Mouse (Mus musculus): Measurements from ENCODE around the gene Ndrg4. TPM values are rescaled to one million over a fixed set of nuclear protein-coding genes. Genes with fewer than 3 reads are reported as not detected.

Gene Ndrg4
- polyA plus RNA-seq, 1 experiment from 2014 or later: 256 TPM

GRCm38 (mm10) chr8:95688073-95688672 is 11.4 kb downstream of the Ndrg4 start:
- H3K27me3 ChIP-seq (replicated peaks): no peaks in the 10 kb centered on the region
- no peaks in the 10 kb centered on the region for H3K9me3 ChIP-seq
- 58% methylated on average over 10 of the region's 10 CpGs for WGBS
- peaks cover 57% of the 10 kb centered on the region for H3K4me1 ChIP-seq
- H3K4me3 ChIP-seq: no peak overlapping the region
- H3K27ac ChIP-seq (replicated peaks): peak overlapping the region; percentile 95
- no peak overlapping the region for H3K4me2 ChIP-seq
- H3K36me3 ChIP-seq: no peaks in the 10 kb centered on the region
- ATAC-seq (ENCODE audit: extremely low read depth, insufficient number of reproducible peaks, low FRiP score, low TSS enrichment): no peak
- no peak overlapping the region; the same call in 1 of the 2 replicates for H3K9ac ChIP-seq

DNA sequence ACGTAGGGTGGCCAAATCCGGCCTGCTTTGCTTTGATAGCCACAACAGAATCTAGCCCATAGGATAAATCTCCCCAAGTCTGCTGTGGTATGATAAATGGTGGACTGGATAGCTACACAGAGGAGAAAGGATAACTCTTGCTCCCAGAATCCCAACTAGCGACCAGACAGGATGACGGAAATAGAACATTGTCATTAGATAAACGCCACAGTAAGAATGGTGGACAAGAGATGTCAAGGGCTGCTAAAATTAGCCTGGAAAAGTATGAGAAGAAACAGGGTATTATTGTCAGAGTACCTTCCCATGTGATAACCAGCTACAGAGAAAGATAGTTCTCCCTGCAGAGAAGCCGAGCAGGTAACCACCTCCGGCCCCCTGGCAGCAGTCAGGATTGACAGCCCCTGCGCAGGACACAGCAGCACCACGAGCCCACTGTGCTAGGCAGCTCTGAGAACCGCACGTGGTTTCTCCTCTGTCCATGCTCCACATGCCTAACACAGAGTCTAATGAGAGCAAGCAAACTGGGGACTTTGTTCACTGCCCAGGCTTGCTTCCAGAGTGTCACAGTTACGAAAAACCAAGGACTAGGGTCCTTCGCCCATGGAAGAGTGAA is 14.3 kb downstream of the Ndrg4 start:
- peak overlapping the region; percentile 25; the same call in 1 of the 2 replicates for H3K4me2 ChIP-seq

GRCm38 (mm10) chr8:95694631-95695030 is 17.9 kb downstream of the Ndrg4 start:
- Histone ChIP-seq H3K4me3 (no peak overlapping the region), H3K9me3 (no peaks in the 10 kb centered on the region), H3K4me1 (peaks cover 39% of the 10 kb centered on the region), H3K4me2 (no peak overlapping the region), H3K27ac (replicated peaks) (no peak overlapping the region), H3K9ac (peak overlapping the region; percentile 55), H3K36me3 (no peaks in the 10 kb centered on the region), H3K27me3 (replicated peaks) (peaks cover 47% of the 10 kb centered on the region)
- ATAC-seq (ENCODE audit: extremely low read depth, insufficient number of reproducible peaks, low FRiP score, low TSS enrichment): no peak
- 25% methylated on average over 6 of the region's 6 CpGs for WGBS

More for the DNA sequence above, 14.3 kb downstream of the Ndrg4 start:
- H3K9ac ChIP-seq: peak overlapping the region; percentile 56
- peak overlapping the region; percentile 95 for H3K27ac ChIP-seq (replicated peaks)
- no peaks in the 10 kb centered on the region for H3K36me3 ChIP-seq
- H3K9me3 ChIP-seq: no peaks in the 10 kb centered on the region
- peaks cover 23% of the 10 kb centered on the region for H3K27me3 ChIP-seq (replicated peaks)
- peaks cover 54% of the 10 kb centered on the region for H3K4me1 ChIP-seq
- ATAC-seq (ENCODE audit: extremely low read depth, insufficient number of reproducible peaks, low FRiP score, low TSS enrichment): no peak
- no peak overlapping the region for H3K4me3 ChIP-seq
- 40% methylated on average over 13 of the region's 13 CpGs for WGBS

- H3K27me3 ChIP-seq (replicated peaks): peaks cover 62% of the 10 kb centered on the region
- H3K9me3 ChIP-seq: no peaks in the 10 kb centered on the region
- H3K4me2 ChIP-seq: peak overlapping the region; percentile 42
- peak overlapping the region; percentile 69 for H3K9ac ChIP-seq
- 0 out of 2 replicates have a peak overlapping the region, but pooled peaks have one; percentile 2 for H3K4me3 ChIP-seq
- no peak for ATAC-seq (ENCODE audit: extremely low read depth, insufficient number of reproducible peaks, low FRiP score, low TSS enrichment)
- no peak overlapping the region for H3K27ac ChIP-seq (replicated peaks)
- 66% methylated on average over 8 of the region's 8 CpGs for WGBS
- H3K4me1 ChIP-seq: peaks cover 20% of the 10 kb centered on the region
- H3K36me3 ChIP-seq: no peaks in the 10 kb centered on the region
These were observed 19.9 kb downstream of the Ndrg4 start for GRCm38 (mm10) chr8:95696661-95697060.

DNA sequence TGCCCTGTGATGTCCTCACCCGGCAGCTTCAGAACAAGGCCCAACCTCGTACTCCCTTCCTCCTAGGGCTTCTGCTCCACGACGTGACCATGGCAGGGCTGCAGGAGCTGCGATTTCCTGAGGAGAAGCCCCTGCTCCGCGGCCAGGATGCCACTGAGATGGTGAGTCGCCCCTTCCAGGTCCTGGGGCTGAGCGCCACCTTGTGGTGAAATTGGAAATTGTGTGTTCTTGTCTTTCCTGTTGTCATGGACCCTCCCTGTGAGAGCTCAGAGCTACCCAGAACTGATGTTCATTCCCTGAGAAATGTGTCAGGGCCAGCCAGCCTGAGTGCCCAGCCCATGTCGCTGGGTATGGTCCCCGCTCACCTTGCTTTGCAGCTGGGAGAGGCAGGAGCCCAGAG is 20.3 kb downstream of the Ndrg4 start:
- under 1% methylated on average over 11 of the region's 11 CpGs for WGBS
- no peaks in the 10 kb centered on the region for H3K36me3 ChIP-seq
- H3K4me2 ChIP-seq: peak overlapping the region; percentile 42
- no peak overlapping the region for H3K27ac ChIP-seq (replicated peaks)
- H3K4me3 ChIP-seq: 0 out of 2 replicates have a peak overlapping the region, but pooled peaks have one; percentile 2
- peaks cover 66% of the 10 kb centered on the region for H3K27me3 ChIP-seq (replicated peaks)
- peak overlapping the region; percentile 69 for H3K9ac ChIP-seq
- H3K9me3 ChIP-seq: no peaks in the 10 kb centered on the region
- ATAC-seq (ENCODE audit: extremely low read depth, insufficient number of reproducible peaks, low FRiP score, low TSS enrichment): no peak
- H3K4me1 ChIP-seq: peaks cover 22% of the 10 kb centered on the region

GRCm38 (mm10) chr8:95698179-95698578 is 21.4 kb downstream of the Ndrg4 start:
- no peaks in the 10 kb centered on the region for H3K36me3 ChIP-seq
- no peak overlapping the region for H3K9ac ChIP-seq
- H3K27me3 ChIP-seq (replicated peaks): peaks cover 66% of the 10 kb centered on the region
- no peak overlapping the region for H3K4me2 ChIP-seq
- no peak for ATAC-seq (ENCODE audit: extremely low read depth, insufficient number of reproducible peaks, low FRiP score, low TSS enrichment)
- peaks cover 26% of the 10 kb centered on the region for H3K4me1 ChIP-seq
- WGBS: 21% methylated on average over 6 of the region's 6 CpGs
- no peak overlapping the region for H3K27ac ChIP-seq (replicated peaks)
- H3K4me3 ChIP-seq: no peak overlapping the region
- no peaks in the 10 kb centered on the region for H3K9me3 ChIP-seq

DNA sequence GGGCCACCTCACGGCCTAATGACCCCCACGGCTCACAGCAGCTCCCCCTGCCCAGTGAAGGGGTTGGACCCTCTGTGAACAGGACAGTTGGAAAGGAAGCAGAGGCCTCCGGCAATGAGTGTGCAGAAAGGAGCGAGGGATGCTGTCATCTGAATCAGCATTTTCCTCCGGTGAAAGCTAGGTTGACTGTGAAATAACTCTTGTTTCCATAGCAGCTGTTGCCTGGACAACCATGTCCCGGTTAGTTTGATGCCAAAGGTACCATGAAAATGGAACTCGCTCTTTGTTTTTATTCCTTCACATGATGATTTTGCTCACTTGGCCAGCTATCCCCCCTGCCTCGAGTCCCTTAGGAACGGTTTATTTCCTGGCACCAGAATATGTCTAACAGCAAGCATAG is 23.5 kb downstream of the Ndrg4 start:
- ATAC-seq (ENCODE audit: extremely low read depth, insufficient number of reproducible peaks, low FRiP score, low TSS enrichment): no peak
- 67% methylated on average over 9 of the region's 9 CpGs for WGBS
- Histone ChIP-seq H3K4me2 (no peak overlapping the region), H3K4me3 (no peak overlapping the region), H3K36me3 (peaks cover 4% of the 10 kb centered on the region; the same call in 1 of the 2 replicates), H3K27ac (replicated peaks) (no peak overlapping the region), H3K9ac (no peak overlapping the region), H3K9me3 (no peaks in the 10 kb centered on the region), H3K27me3 (replicated peaks) (peaks cover 49% of the 10 kb centered on the region), H3K4me1 (peaks cover 35% of the 10 kb centered on the region)

GRCm38 (mm10) chr8:95701809-95702208 is 25.0 kb downstream of the Ndrg4 start:
- ATAC-seq (ENCODE audit: extremely low read depth, insufficient number of reproducible peaks, low FRiP score, low TSS enrichment): no peak
- H3K27ac ChIP-seq (replicated peaks): no peak overlapping the region
- H3K9me3 ChIP-seq: no peaks in the 10 kb centered on the region
- no peak overlapping the region for H3K4me2 ChIP-seq
- peaks cover 41% of the 10 kb centered on the region for H3K27me3 ChIP-seq (replicated peaks)
- H3K4me3 ChIP-seq: no peak overlapping the region
- H3K9ac ChIP-seq: peak overlapping the region; percentile 80; the same call in 1 of the 2 replicates
- WGBS: 74% methylated on average over 4 of the region's 4 CpGs
- peaks cover 36% of the 10 kb centered on the region for H3K4me1 ChIP-seq
- H3K36me3 ChIP-seq: peaks cover 20% of the 10 kb centered on the region

GRCm38 (mm10) chr8:95702480-95703446 is 26.0 kb downstream of the Ndrg4 start:
- peak overlapping the region; percentile 90 for H3K27ac ChIP-seq (replicated peaks)
- H3K4me3 ChIP-seq: peak overlapping the region; percentile 84
- H3K27me3 ChIP-seq (replicated peaks): peaks cover 35% of the 10 kb centered on the region
- H3K36me3 ChIP-seq: peaks cover 29% of the 10 kb centered on the region
- peak overlapping the region; percentile 94 for H3K9ac ChIP-seq
- peaks cover 33% of the 10 kb centered on the region for H3K4me1 ChIP-seq
- peak; percentile 83 for ATAC-seq (ENCODE audit: extremely low read depth, insufficient number of reproducible peaks, low FRiP score, low TSS enrichment)
- H3K4me2 ChIP-seq: peak overlapping the region; percentile 90
- 3% methylated on average over 34 of the region's 34 CpGs for WGBS
- no peaks in the 10 kb centered on the region for H3K9me3 ChIP-seq

DNA sequence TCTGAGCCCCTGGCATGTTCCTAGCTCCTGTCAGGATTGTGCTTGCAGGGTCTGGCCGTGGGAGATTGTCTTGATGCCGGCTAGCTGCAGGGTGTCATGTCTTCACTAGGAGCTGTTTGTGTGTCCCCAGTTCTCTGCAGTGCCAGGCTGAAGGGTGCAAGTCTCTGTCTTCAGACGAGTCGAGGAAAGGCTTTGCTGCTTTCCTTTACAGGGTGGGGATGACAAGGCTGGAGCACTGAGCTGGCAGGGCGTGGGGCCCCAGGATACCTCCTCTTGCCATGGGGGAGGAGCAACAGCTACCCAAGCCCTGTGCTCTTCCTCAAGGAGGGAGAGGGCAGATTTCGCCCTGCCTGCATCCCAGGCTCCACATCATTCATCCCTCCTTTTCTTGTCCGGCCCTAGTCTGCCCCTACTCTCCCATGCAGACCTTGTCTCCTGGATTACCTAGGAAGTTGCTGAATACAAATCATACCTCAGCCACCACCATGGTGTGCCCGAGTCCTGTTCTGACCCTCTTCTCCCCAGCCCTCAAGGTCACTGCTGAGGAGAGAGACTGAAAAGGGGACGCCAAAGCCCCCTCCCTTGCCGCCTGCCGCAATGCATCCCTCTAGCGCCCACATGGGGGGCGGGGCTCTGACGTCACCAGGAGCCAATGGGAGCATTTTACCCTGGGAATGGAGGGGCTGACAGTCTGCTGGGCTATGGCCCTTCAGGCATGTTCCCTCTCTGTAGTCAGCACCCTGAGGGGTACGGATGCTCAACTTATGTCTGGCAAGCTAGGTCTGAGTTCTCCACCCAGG is 26.9 kb downstream of the Ndrg4 start:
- peaks cover 38% of the 10 kb centered on the region for H3K36me3 ChIP-seq
- H3K9me3 ChIP-seq: no peaks in the 10 kb centered on the region
- H3K4me3 ChIP-seq: peak overlapping the region; percentile 84
- H3K4me1 ChIP-seq: peaks cover 33% of the 10 kb centered on the region
- peak overlapping the region; percentile 94 for H3K9ac ChIP-seq
- peak overlapping the region; percentile 90 for H3K27ac ChIP-seq (replicated peaks)
- peak; percentile 37; the same call in 1 of the 2 replicates for ATAC-seq (ENCODE audit: extremely low read depth, insufficient number of reproducible peaks, low FRiP score, low TSS enrichment)
- peaks cover 28% of the 10 kb centered on the region for H3K27me3 ChIP-seq (replicated peaks)
- H3K4me2 ChIP-seq: peak overlapping the region; percentile 90
- WGBS: 2% methylated on average over 15 of the region's 15 CpGs

All from heart, embryonic 13.5 days (tissue).